Mouse (Mus musculus) monocyte, adult 5-6 weeks (primary cell): ENCODE results near the gene Kbtbd4. TPM values are rescaled to one million over a fixed set of nuclear protein-coding genes. Genes with fewer than 3 reads are reported as not detected.
"Not testable (repeated sequence)": the region's sequence is repeated elsewhere in the genome, so short reads cannot be mapped to it uniquely, and the experiment has no call there.

Source experiments
- ATAC-seq: fragments of 153-309, 156-312 bp; replicated peaks from 2 replicates; pipeline ENCODE4 v1.8.0; 2017; ENCODE audit warnings: mild to moderate bottlenecking; ENCODE audit not compliant: low TSS enrichment, insufficient number of reproducible peaks, severe bottlenecking, poor library complexity, low FRiP score
- total RNA-seq: library from RNA; stranded (forward); fragments of 200-1000, 200-491, 200-594 nt; gene quantifications from 3 replicates; pipeline ENCODE4 v1.2.3, GENCODE M21; 2017

Kbtbd4 gene
- total RNA-seq, 1 experiment from 2014 or later: 9.7 TPM

DNA sequence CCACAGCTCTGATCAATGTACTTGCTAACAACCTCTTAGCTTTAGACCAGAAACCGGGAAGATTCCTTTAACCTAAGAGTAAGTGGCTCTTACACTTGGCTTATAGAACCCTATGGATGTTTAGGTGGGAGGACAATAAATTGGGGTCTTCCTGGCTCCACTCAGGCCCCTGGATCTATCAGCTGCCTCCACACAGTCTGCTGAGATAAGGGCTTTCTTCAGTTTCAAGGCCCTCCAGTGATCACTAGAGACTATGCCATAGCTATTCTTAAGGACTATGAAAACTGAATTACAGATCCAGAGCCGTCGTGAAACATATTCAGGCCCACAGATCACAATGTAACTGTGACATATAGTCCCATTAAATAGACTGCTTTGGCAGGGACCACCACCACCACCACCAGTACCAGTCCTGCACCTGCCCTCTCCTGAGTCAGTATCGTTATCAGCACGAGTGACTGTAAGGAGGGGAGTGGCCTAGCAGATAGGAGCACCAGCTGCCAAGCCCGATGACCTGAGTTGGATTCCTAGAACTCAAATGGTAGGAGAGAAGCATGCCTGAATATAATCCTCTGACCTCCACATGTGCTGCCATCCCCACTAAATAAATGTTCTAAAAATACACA, 10.8 kb upstream of the Kbtbd4 start:
- ATAC-seq: no peak

- not testable (repeated sequence) for ATAC-seq
Measured at GRCm38 (mm10) chr2:90894299-90894677, 10.3 kb upstream of the Kbtbd4 start.

DNA sequence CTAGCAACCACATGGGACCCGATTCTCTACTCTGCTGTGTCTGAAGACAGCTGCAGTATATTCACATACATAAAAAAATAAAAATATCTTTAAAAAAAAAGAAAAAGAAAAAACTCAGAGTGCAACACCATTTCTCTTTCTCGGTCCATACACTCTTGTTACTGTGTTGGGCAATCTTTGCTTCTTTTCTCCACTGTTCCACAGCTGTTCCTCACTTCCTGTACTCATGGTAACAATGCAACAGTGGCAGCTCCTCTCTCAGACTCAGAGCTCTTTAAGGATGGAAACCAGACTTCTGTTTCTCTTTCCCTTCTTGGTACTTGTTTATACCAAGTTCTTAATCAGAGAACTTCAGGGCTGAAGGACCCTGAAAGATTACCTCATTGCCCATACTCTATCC, 1.1 kb upstream of the Kbtbd4 start:
- ATAC-seq: no peak

DNA sequence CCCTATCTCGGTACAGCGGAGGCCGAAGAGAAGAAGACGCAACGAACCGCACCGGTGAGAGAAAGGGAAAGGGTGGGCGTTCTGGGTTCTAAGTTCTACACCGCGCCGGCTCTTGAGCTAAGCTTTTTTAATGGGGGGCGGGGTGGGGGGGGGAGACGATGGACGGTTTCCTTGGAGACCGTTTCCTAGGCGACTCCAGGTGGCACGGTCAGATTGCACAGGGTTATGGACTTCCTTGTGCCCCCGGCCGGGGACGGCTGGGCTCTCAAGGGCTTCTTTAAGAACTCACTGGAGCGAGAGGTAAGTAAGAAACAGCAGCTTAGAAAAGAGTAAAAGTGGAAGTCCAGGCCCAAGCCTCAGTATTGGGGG, 300 bp downstream of the Kbtbd4 start:
- ATAC-seq: no peak

- ATAC-seq: no peak
Measured at GRCm38 (mm10) chr2:90906721-90907120, 2.2 kb downstream of the Kbtbd4 start.

DNA sequence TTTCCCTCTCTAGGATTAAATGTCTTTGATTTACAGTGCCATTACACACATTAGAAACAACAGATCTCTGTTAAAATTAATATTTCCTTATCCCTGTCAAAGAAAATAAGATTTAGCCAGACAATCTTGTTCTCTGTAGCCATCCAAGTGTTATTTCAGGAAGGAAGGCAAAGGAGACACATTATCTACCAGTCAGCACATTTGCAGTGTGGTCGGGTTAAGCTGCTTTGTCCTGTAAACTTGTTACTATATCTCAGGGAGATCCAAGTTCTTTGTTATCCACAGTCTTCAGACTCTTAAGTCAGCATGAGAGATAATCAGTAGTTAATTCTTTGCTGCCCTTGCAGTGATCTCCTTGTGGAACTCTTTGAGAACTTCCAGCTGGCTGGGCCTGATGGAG, 6.3 kb downstream of the Kbtbd4 start:
- no peak for ATAC-seq

GRCm38 (mm10) chr2:90911668-90912067, 7.1 kb downstream of the Kbtbd4 start:
- no peak for ATAC-seq

- ATAC-seq: no peak
Measured at GRCm38 (mm10) chr2:90913671-90914070, 9.1 kb downstream of the Kbtbd4 start.

GRCm38 (mm10) chr2:90915516-90915915, 11.0 kb downstream of the Kbtbd4 start:
- no peak for ATAC-seq

DNA sequence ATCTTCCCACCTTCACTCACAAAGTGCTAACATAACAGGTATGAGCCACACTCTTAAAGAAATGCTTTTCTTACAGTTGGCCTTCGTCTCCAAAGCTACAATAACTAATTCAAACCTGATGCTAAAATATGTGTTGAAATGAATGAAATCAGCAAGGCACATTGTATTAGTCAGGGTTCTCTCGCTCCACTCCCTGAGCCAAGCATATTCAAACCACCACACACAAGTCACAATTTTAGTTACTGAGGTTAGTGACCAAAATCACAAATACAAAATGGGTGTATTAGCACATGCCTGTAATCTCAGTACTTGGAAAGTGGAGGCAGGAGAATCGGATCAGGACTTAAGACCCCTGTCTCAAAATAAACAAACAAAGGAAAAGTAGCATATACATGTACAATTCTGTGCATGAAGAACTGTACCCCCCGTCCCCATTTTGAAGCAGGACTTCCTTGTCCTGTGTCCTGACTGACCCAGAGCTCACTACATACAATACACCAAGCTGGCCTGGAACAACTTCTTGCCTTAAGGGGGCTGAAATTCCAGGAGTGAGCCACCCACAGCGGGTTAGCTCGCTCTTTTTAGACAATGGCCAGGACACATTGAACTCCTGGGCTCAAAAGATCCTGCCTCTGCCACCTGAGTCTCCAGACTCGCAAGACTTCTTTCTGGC, 12.2 kb downstream of the Kbtbd4 start:
- ATAC-seq: no peak

- peak; percentile 42 for ATAC-seq
Measured at GRCm38 (mm10) chr2:90917233-90917998, 12.9 kb downstream of the Kbtbd4 start.

DNA sequence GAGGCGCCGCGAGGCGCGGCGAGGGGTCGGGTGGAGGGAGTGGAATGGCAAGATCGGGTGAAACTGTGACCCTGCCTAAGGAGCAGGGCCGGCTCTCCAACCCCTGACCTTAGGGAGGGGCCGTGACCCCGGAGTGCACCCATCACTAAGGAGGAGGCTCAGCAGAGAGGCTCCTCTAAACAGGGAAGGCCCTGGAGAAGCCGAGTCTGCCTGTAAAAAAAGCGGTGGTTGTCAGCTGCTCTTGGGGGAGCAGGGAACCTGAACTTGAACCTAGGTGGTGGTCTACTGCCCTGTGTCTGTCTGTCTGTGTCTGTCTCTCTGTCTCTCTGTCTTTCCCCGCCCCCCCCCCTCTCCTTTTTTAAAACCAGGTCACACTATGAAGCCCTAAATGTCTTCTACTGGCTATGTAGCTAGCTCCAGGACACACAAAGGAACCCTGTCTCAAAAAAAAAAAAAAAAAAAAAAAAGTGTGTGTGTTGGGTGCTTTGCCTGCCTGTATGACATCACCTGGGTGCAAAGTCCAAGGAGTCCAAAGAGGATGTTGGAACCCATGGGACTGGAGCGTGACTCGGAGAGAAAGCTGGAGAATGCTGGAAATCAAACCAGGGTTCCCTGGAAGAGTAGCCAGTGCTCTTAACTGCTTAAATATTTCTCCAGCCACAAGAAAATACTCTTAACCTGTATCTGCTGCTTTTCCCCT, 13.6 kb downstream of the Kbtbd4 start:
- peak; percentile 70; the same call in 1 of the 2 replicates for ATAC-seq

- no peak for ATAC-seq
Measured at GRCm38 (mm10) chr2:90921178-90921577, 16.6 kb downstream of the Kbtbd4 start.

- ATAC-seq: no peak
Measured at GRCm38 (mm10) chr2:90922636-90923035, 18.1 kb downstream of the Kbtbd4 start.

- ATAC-seq: no peak
Measured at GRCm38 (mm10) chr2:90928566-90928965, 24.0 kb downstream of the Kbtbd4 start.

GRCm38 (mm10) chr2:90931829-90932228, 27.3 kb downstream of the Kbtbd4 start:
- ATAC-seq: no peak

- ATAC-seq: no peak
Measured at GRCm38 (mm10) chr2:90932273-90932672, 27.7 kb downstream of the Kbtbd4 start.

DNA sequence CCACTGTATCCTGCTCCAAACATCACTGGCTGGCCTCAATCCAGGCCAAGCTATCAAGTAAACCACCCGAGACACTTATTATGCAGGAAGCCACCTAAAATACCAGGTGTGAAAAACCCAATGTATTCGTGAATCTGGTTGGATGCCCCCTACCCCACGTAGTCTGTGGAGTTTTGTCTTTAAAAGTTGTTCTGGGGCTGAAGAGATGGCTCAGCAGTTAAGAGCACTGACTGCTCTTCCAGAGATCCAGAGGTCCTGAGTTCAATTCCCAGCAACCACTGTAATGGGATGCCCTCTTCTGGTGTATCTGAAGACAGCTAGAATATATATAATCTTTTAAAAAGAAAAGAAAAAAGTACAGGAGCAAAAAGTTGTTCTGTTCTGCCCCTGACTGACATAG, 33.8 kb downstream of the Kbtbd4 start:
- no peak for ATAC-seq

DNA sequence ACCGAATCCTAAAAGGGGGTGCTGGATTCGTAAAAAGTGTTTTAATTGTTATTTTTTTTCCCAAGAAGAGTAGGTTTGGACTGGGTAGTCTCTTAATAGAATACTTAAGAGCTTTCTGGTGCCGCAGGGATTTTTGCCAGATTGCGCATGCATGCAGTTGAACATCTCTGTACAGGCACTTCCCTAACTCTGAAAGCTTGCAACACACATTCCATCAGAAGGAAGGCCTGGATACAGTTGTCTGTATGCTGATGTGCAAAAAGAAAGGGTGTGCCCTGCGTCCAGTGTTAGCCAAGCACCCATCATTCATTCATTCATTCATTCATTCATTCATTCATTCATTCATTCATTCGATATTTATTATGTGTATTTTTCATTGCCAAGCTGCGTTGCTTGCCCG, 35.2 kb downstream of the Kbtbd4 start:
- peak; percentile 73 for ATAC-seq
